Mouse (Mus musculus) macrophage (primary cell): ENCODE measurements around the gene Lpar2. TPM values are rescaled to one million over a fixed set of nuclear protein-coding genes. Genes with fewer than 3 reads are reported as not detected.

Experiments
- H3K27ac ChIP-seq: fragments of 350-480 bp; formaldehyde crosslinking; 2 replicates; pipeline ENCODE4 v1.9.0; 2021
- H3K36me3 ChIP-seq: fragments of 350-480 bp; formaldehyde crosslinking; 2 replicates; pipeline ENCODE4 v1.9.0; 2021; ENCODE audit errors: inconsistent target
- H3K4me3 ChIP-seq: fragments of 350-480 bp; formaldehyde crosslinking; 2 replicates; pipeline ENCODE4 v1.9.0; 2021; ENCODE audit errors: inconsistent target
- H3K79me2 ChIP-seq: fragments of 350-480 bp; formaldehyde crosslinking; 2 replicates; pipeline ENCODE4 v1.9.0; 2021; ENCODE audit errors: inconsistent target
- WGBS: methylation state at CpG from one replicate; pipeline ENCODE4 v1.1.7; 2026; ENCODE audit warnings: inconsistent platforms; ENCODE audit not compliant: missing documents; 5-methylcytosine and 5-hydroxymethylcytosine counted together
- polyA plus RNA-seq: library from polyadenylated mRNA; stranded (reverse); fragments of 250-400 nt; gene quantifications from 3 replicates; pipeline ENCODE4 v1.2.4, GENCODE M21; 2018; ENCODE audit warnings: inconsistent platforms

Gene Lpar2
- polyA plus RNA-seq, 1 experiment from 2014 or later = 0.37 TPM

GRCm38 (mm10) chr8:69820466-69820865, 1.8 kb upstream of the Lpar2 start:
- Histone ChIP-seq H3K27ac (no peak overlapping the region), H3K79me2 (no peaks in the 10 kb centered on the region; the same call in 1 of the 2 replicates), H3K4me3 (no peak overlapping the region), H3K36me3 (peaks cover 54% of the 10 kb centered on the region)
- WGBS = 94% methylated on average over 9 of the region's 9 CpGs

- peak overlapping the region; percentile 12; the same call in 1 of the 2 replicates for H3K4me3 ChIP-seq
- no peak overlapping the region for H3K27ac ChIP-seq
- H3K36me3 ChIP-seq = peaks cover 39% of the 10 kb centered on the region
- 2% methylated on average over 10 of the region's 22 CpGs for WGBS
- no peaks in the 10 kb centered on the region for H3K79me2 ChIP-seq
Measured at GRCm38 (mm10) chr8:69821971-69822385, 251 bp upstream of the Lpar2 start.

DNA sequence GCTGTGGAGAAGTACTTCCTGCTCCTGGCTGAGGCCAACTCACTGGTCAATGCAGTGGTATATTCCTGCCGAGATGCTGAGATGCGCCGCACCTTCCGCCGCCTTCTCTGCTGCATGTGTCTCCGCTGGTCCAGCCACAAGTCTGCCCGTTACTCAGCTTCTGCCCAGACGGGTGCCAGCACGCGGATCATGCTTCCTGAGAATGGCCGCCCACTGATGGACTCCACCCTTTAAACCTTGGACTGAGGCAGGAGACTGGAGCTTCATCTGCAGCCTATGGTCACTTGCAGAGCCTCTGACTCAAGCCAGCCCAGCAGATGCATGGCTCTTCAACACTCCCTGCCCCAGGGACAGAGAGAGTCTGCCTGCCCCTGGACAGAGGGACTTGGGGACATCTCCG, 4.1 kb downstream of the Lpar2 start:
- WGBS = 94% methylated on average over 12 of the region's 12 CpGs
- H3K79me2 ChIP-seq = no peaks in the 10 kb centered on the region
- no peak overlapping the region for H3K4me3 ChIP-seq
- no peaks in the 10 kb centered on the region for H3K36me3 ChIP-seq
- no peak overlapping the region for H3K27ac ChIP-seq

DNA sequence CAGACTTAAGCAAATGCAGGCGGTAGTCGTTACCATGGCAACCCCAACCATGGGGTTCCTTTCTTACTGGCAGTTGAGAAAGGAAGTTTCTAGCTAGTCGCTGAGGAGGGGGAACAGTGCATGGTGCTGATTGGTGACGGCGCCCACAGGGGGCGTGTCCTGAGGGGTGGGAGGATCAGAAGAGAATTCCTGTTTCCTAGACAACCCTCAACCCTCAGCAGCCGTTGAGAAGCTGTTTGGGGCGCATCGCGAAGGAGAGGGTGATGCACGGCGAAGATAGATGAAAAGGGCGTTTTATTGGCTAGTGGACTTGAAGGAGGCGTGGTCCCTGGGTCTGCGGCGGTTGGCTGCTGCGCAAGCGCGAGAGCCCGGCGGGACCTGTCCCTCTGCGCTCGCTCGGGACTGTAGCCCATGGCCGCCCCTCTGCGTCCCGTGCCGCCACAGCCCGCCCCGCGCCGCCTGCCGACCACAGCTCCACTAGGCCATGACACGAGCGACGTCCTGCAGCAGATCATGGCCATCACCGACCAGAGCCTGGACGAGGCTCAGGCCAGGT, 10.1 kb downstream of the Lpar2 start, which contains the start of gene Pbx4:
Gene Pbx4 (plus strand): TSS at position 194 of the 556 bp plus-strand sequence.
- under 1% methylated on average over 38 of the region's 38 CpGs for WGBS
- Histone ChIP-seq H3K36me3 (no peaks in the 10 kb centered on the region), H3K27ac (no peak within 1 kb of the TSS), H3K79me2 (no peaks in the 10 kb centered on the region), H3K4me3 (peak within 1 kb of the TSS; percentile 34)

DNA sequence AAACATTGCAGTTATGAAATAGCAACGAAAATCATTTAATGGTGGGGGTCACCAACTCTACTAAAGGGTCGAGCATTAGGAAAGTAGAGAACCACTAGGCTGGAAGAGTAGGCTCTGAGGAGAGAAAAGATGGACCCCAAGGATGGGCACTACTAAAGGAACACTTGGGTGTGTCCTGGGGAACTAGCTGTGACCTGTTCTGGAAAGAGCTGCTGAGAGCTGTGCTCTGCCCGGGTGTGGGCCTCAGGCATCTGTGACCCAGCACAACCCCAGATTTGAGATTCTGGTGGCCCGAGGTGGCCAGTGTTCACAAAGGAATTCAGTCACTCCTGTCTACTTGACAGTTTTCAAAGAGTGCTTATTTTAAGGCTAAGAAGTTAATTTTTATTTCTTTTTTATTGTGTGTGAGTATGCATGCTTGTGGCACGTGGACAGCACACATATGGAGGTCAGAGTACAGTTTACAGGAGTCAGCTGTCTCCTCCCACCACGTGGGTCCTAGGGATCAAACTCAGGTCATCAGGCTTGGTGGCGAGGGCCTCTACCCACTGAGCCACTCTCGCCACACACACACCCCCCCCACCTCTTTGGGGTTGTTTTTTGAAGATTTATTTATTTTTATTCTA, 14.9 kb downstream of the Lpar2 start:
- no peaks in the 10 kb centered on the region for H3K36me3 ChIP-seq

DNA sequence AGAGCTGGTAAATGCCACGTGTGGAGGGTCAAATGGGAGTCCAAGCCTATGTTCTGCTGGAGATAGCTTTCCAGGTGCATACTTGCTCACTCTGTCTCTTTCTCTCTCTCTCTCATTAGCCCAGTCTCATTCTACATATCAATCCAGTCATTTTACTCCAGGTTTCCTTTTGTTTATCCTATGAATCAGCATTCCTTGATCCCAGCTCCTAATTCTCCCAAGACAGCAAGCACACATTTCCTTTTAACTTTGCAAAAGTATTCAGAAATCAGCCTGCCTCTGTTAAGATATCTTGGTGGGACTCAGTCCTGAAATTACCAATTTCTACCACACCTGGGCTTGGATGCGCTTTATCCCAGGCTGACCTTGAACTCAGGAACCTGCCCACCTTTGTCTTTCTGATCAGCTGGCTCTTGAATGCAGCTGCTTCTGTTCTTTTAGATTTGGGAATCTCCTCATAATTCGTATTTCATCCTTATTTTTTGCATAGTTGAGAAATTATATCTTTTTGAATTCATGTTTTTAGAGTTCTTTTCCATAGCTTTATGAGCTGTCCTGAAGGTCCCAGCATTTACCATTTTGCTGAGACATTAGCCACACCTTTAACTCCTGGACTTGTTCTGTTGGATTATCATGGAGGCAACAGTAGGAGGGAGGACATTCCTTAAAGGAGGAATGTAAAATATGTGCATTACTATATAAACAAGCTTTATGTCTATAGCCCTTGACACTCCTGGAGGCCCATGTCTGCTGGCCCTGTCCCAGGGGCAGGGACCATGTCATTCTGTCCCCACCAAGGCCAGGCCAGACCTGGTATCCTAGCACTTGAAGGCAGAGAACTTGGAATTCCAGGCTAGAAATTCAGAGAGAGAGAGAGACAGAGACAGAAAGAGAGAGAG, 25.2 kb downstream of the Lpar2 start:
- no peaks in the 10 kb centered on the region for H3K79me2 ChIP-seq
- WGBS = 90% methylated on average over 3 of the region's 3 CpGs
- no peak overlapping the region for H3K4me3 ChIP-seq
- no peak overlapping the region for H3K27ac ChIP-seq
- H3K36me3 ChIP-seq = no peaks in the 10 kb centered on the region

More for the DNA sequence above, 14.9 kb downstream of the Lpar2 start:
- Histone ChIP-seq H3K79me2 (no peaks in the 10 kb centered on the region), H3K27ac (no peak overlapping the region), H3K4me3 (no peak overlapping the region)
- WGBS = 86% methylated on average over 7 of the region's 8 CpGs

DNA sequence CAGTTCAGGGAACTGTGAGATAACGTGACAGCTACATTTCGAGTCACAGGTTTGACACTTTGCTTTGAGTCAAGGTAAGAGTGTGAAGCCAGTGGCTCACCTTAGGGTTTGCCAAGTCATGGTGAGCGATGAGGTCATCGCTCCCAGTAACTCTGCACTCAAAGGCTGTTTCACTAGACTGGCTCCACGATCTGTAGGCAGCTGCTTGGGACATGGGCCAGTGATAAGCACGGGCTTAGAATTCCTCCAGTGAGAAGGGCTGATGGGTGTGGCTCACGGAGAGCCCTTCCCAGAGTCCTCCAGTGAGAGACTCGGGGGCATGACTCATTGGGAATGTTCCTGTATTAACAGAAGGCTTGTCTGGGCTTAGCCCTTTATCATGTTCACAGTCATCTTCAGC, 26.7 kb downstream of the Lpar2 start:
- no peak overlapping the region for H3K27ac ChIP-seq
- H3K79me2 ChIP-seq = no peaks in the 10 kb centered on the region
- no peak overlapping the region for H3K4me3 ChIP-seq
- 94% methylated on average over 8 of the region's 8 CpGs for WGBS
- H3K36me3 ChIP-seq = no peaks in the 10 kb centered on the region

- Histone ChIP-seq H3K27ac (no peak overlapping the region), H3K79me2 (no peaks in the 10 kb centered on the region), H3K4me3 (no peak overlapping the region), H3K36me3 (no peaks in the 10 kb centered on the region)
- 63% methylated on average over 3 of the region's 3 CpGs for WGBS
Measured at GRCm38 (mm10) chr8:69849899-69850298, 27.7 kb downstream of the Lpar2 start.

GRCm38 (mm10) chr8:69850926-69851506, 28.8 kb downstream of the Lpar2 start:
- no peak overlapping the region for H3K27ac ChIP-seq
- H3K79me2 ChIP-seq = no peaks in the 10 kb centered on the region
- H3K4me3 ChIP-seq = no peak overlapping the region
- WGBS = 74% methylated on average over 7 of the region's 7 CpGs
- H3K36me3 ChIP-seq = no peaks in the 10 kb centered on the region

GRCm38 (mm10) chr8:69853869-69854268, 31.6 kb downstream of the Lpar2 start:
- no peak overlapping the region for H3K4me3 ChIP-seq

GRCm38 (mm10) chr8:69860807-69861206, 38.6 kb downstream of the Lpar2 start:
- no peak overlapping the region for H3K27ac ChIP-seq
- no peaks in the 10 kb centered on the region for H3K79me2 ChIP-seq
- H3K4me3 ChIP-seq = no peak overlapping the region
- no peaks in the 10 kb centered on the region for H3K36me3 ChIP-seq
- 82% methylated on average over 4 of the region's 4 CpGs for WGBS

More at GRCm38 (mm10) chr8:69853869-69854268, 31.6 kb downstream of the Lpar2 start:
- H3K36me3 ChIP-seq = no peaks in the 10 kb centered on the region
- WGBS = 91% methylated on average over 10 of the region's 10 CpGs
- no peak overlapping the region for H3K27ac ChIP-seq
- H3K79me2 ChIP-seq = no peaks in the 10 kb centered on the region

DNA sequence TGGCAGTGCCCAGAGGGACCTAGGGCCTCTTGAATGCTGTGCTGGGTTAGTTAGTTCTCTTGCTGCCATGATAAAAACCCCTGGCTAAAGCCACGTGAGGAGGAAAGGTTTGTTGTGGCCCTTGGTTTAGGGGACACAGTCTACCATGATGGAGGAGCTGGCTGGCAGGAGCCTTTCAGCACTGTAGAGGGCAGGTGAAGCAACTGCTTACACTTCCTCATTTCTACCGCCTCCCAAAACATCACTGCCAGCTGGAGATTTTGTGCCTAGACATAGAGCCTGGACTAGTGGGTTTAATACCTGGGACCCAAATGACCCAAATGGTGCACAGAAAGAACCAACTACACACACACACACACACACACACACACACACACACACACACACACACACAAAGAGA, 39.0 kb downstream of the Lpar2 start:
- H3K79me2 ChIP-seq = no peaks in the 10 kb centered on the region
- no peak overlapping the region for H3K27ac ChIP-seq
- H3K36me3 ChIP-seq = no peaks in the 10 kb centered on the region
- 21% methylated on average over 2 of the region's 2 CpGs for WGBS
- H3K4me3 ChIP-seq = no peak overlapping the region

- H3K79me2 ChIP-seq = no peaks in the 10 kb centered on the region
- H3K27ac ChIP-seq = no peak overlapping the region
- H3K36me3 ChIP-seq = no peaks in the 10 kb centered on the region
- 95% methylated on average over 5 of the region's 5 CpGs for WGBS
- H3K4me3 ChIP-seq = no peak overlapping the region
Measured at GRCm38 (mm10) chr8:69863387-69864020, 41.3 kb downstream of the Lpar2 start.

- Histone ChIP-seq H3K27ac (no peak overlapping the region), H3K79me2 (no peaks in the 10 kb centered on the region), H3K36me3 (no peaks in the 10 kb centered on the region), H3K4me3 (no peak overlapping the region)
- 94% methylated on average over 5 of the region's 5 CpGs for WGBS
Measured at GRCm38 (mm10) chr8:69864180-69864579, 42.0 kb downstream of the Lpar2 start.
